Mouse (Mus musculus) heart, adult 8-10 months (tissue): ENCODE measurements around the gene Mpv17. TPM values are rescaled to one million over a fixed set of nuclear protein-coding genes. Genes with fewer than 3 reads are reported as not detected.

Experiments used
- DNase-seq: peaks from one replicate; pipeline ENCODE4 v3.0.0; 2022; ENCODE audit warnings: low spot score
- total RNA-seq, 4 experiments: library from RNA; stranded (reverse); gene quantifications; 2 replicates each; pipeline ENCODE4 v1.2.4; 2022

Gene Mpv17
- total RNA-seq, 4 experiments from 2014 or later, result 48.1 to 63.1 (median 53.9) TPM

GRCm38 (mm10) chr5:31183678-31184077 lies 29.6 kb upstream of the Mpv17 start:
- no peak for DNase-seq

- DNase-seq, result no peak
Observed at GRCm38 (mm10) chr5:31181183-31181770, 27.2 kb upstream of the Mpv17 start.

GRCm38 (mm10) chr5:31179766-31180630 lies 25.9 kb upstream of the Mpv17 start, which contains the start of the genes Gm29609 and Gtf3c2:
Gene Gm29609, minus strand, starts transcription at chr5:31179911.
Gene Gtf3c2, minus strand, starts transcription at chr5:31180144.
- peak; percentile 93 for DNase-seq

- DNase-seq, result no peak
Observed at GRCm38 (mm10) chr5:31179301-31179765, 25.3 kb upstream of the Mpv17 start.

GRCm38 (mm10) chr5:31168630-31169029 lies 14.6 kb upstream of the Mpv17 start:
- DNase-seq, result no peak

GRCm38 (mm10) chr5:31164878-31165277 lies 10.8 kb upstream of the Mpv17 start:
- no peak for DNase-seq

GRCm38 (mm10) chr5:31162462-31162861 lies 8.4 kb upstream of the Mpv17 start:
- DNase-seq, result no peak

- DNase-seq, result peak; percentile 36
Observed at GRCm38 (mm10) chr5:31153516-31154151, 417 bp downstream of the Mpv17 start.

GRCm38 (mm10) chr5:31151746-31152145 lies 2.3 kb downstream of the Mpv17 start:
- peak; percentile 45 for DNase-seq

- DNase-seq, result no peak
Observed at GRCm38 (mm10) chr5:31149781-31150180, 4.3 kb downstream of the Mpv17 start.

GRCm38 (mm10) chr5:31138968-31139425 lies 15.1 kb downstream of the Mpv17 start:
- no peak for DNase-seq

- no peak for DNase-seq
Observed at GRCm38 (mm10) chr5:31138241-31138967, 15.6 kb downstream of the Mpv17 start, which contains the start of gene Ucn. Gene Ucn, minus strand, starts transcription at chr5:31138829.

GRCm38 (mm10) chr5:31137658-31138057 lies 16.4 kb downstream of the Mpv17 start:
- DNase-seq, result no peak

GRCm38 (mm10) chr5:31136730-31137424 lies 17.2 kb downstream of the Mpv17 start:
- DNase-seq, result no peak

GRCm38 (mm10) chr5:31126050-31126449 lies 28.0 kb downstream of the Mpv17 start:
- no peak for DNase-seq

- no peak for DNase-seq
Observed at GRCm38 (mm10) chr5:31123481-31123880, 30.6 kb downstream of the Mpv17 start.

GRCm38 (mm10) chr5:31121111-31121510 lies 32.9 kb downstream of the Mpv17 start:
- DNase-seq, result no peak

GRCm38 (mm10) chr5:31116912-31117311 lies 37.1 kb downstream of the Mpv17 start:
- no peak for DNase-seq

- peak; percentile 63 for DNase-seq
Observed at GRCm38 (mm10) chr5:31116354-31116753, 37.7 kb downstream of the Mpv17 start, which contains the start of gene Trim54. Gene Trim54, plus strand, starts transcription at chr5:31116712.

- no peak for DNase-seq
Observed at GRCm38 (mm10) chr5:31110781-31111180, 43.3 kb downstream of the Mpv17 start.
